Mouse (Mus musculus) E14TG2a.4 (cell line): ENCODE data around the gene Olfr1234.

Experiments
- CTCF ChIP-seq: conservative IDR thresholded peaks from 2 replicates; pipeline ENCODE4 v1.5.1; 2014; ENCODE audit warnings: low read length
- POU5F1 ChIP-seq: IDR thresholded peaks from 2 replicates; pipeline ENCODE4 v1.6.1; 2014; ENCODE audit warnings: low read length, borderline replicate concordance

DNA sequence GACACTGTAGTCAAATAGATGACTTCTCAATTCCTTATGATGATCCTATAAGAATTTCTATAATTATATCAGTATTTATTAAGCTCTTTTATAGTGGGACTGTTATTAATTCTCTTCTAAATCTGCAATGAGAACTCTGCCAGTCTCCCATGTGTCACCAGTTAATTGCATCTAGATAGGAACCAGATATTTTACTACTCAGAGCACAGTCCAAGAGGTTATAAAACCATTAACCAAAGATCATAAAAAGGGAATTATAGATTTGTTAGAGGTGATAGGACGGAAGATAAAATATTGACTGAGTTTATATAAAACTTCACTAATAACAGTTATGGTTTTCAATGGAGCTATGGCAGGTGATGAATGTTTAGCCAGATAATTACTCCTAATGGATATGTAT is 36.2 kb upstream of the Olfr1234 start:
- TF ChIP-seq CTCF: no peak
- no peak for TF ChIP-seq POU5F1
